In the genomic region with DNA sequence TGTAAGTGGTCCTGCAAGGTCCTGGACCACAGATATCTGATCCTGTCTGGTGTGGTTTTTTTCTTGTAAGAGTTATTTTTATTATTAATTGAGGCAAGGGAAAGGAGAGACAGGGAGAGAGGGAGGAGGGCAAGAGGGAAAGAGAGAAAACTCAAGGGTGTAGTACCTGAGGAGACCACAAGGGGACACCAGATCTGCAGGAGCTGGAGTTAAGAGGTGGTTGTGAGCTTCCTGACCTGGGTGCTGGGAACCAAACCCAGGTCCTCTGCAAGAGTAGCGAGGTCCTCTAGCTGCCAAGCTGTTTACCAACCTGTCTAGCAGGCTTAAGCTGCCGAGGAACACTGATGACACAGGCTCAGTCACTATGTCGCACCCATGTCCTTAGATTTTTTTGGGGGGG, we compare ENCODE assay signal across 17 mouse cellular contexts. TPM values are rescaled to one million over a fixed set of nuclear protein-coding genes. Genes with fewer than 3 reads are reported as not detected.
DNase-seq lines count a peak whose midpoint lies in the region; ATAC-seq and TF ChIP-seq lines count a peak whose summit lies in the region.
"Had no signal": no experiment of that assay in that cellular context is flagged by ENCODE, and none has a peak within 500 bp of the region (broad histone marks: within the 10 kb centered on the region; RNA-seq: fewer than 3 reads in every experiment).

No protein-coding gene starts in this region.

- no peak overlapping the region for H3K9ac ChIP-seq in heart, embryonic 12.5 days
- no peak overlapping the region for H3K9ac ChIP-seq in lung, postnatal 0 days (replicated peaks; ENCODE audit: low read depth)
- H3K9ac ChIP-seq: embryonic facial prominence, embryonic 13.5 days; forebrain, embryonic 15.5 days; midbrain, embryonic 15.5 days had no signal

- no peak overlapping the region for H3K27ac ChIP-seq in heart, embryonic 12.5 days (ENCODE audit: poor library complexity, severe bottlenecking)
- no peak overlapping the region for H3K27ac ChIP-seq in lung, postnatal 0 days (ENCODE audit: low read length)
- H3K27ac ChIP-seq: embryonic facial prominence, embryonic 13.5 days; forebrain, embryonic 15.5 days; limb, embryonic 10.5 days; midbrain, embryonic 15.5 days had no signal

- H3K4me3 ChIP-seq in heart, embryonic 12.5 days, result no peak overlapping the region
- H3K4me3 ChIP-seq in lung, postnatal 0 days (ENCODE audit: low read depth, low read length), result no peak overlapping the region
- H3K4me3 ChIP-seq in G1E (ENCODE audit: low read depth, low read length), result no peak overlapping the region
- H3K4me3 ChIP-seq: embryonic facial prominence, embryonic 13.5 days; forebrain, embryonic 15.5 days; limb, embryonic 10.5 days; midbrain, embryonic 15.5 days had no signal

- TF ChIP-seq CTCF in lung, postnatal 0 days (IDR thresholded peaks at IDR 0.05), result peak; percentile 65
- TF ChIP-seq CTCF in G1E (IDR thresholded peaks at IDR 0.05; ENCODE audit: low read depth, low read length), result peak; percentile 45

- ATAC-seq in heart, embryonic 12.5 days (ENCODE audit: insufficient number of reproducible peaks, low FRiP score), result no peak
- no peak for ATAC-seq in lung, postnatal 0 days
- ATAC-seq in G1E (ENCODE audit: extremely low read depth, insufficient number of reproducible peaks, low FRiP score, poor library complexity, severe bottlenecking), result no peak
- ATAC-seq: forebrain, embryonic 15.5 days; midbrain, embryonic 15.5 days had no signal

- no peaks in the 10 kb centered on the region; the same call in 1 of the 2 replicates for H3K27me3 ChIP-seq in heart, embryonic 12.5 days (replicated peaks)
- H3K27me3 ChIP-seq in lung, postnatal 0 days (replicated peaks; ENCODE audit: insufficient read depth, low read length), result no peaks in the 10 kb centered on the region
- no peaks in the 10 kb centered on the region; the same call in 1 of the 2 replicates for H3K27me3 ChIP-seq in G1E (ENCODE audit: insufficient read depth, low read length)
- H3K27me3 ChIP-seq in splenic B cell, adult 2 months (ENCODE audit: control insufficient read depth, insufficient read depth, low read length, poor library complexity, severe bottlenecking), result no peaks in the 10 kb centered on the region
- H3K27me3 ChIP-seq: embryonic facial prominence, embryonic 13.5 days; forebrain, embryonic 15.5 days; midbrain, embryonic 15.5 days had no signal

- no peak overlapping the region for H3K4me2 ChIP-seq in heart, embryonic 12.5 days
- H3K4me2 ChIP-seq in lung, postnatal 0 days (replicated peaks; ENCODE audit: low read depth, low read length), result no peak overlapping the region
- H3K4me2 ChIP-seq: embryonic facial prominence, embryonic 13.5 days; forebrain, embryonic 15.5 days; midbrain, embryonic 15.5 days had no signal

- no peaks in the 10 kb centered on the region for H3K36me3 ChIP-seq in heart, embryonic 12.5 days
- H3K36me3 ChIP-seq in lung, postnatal 0 days (ENCODE audit: insufficient read depth, low read length), result no peaks in the 10 kb centered on the region
- no peaks in the 10 kb centered on the region for H3K36me3 ChIP-seq in G1E (replicated peaks)
- H3K36me3 ChIP-seq in splenic B cell, adult 2 months (ENCODE audit: control insufficient read depth, insufficient read depth, low read length, poor library complexity, severe bottlenecking), result no peaks in the 10 kb centered on the region
- H3K36me3 ChIP-seq: embryonic facial prominence, embryonic 13.5 days; forebrain, embryonic 15.5 days; limb, embryonic 10.5 days; midbrain, embryonic 15.5 days had no signal

- H3K4me1 ChIP-seq in heart, embryonic 12.5 days (replicated peaks), result peaks cover 11% of the 10 kb centered on the region
- no peaks in the 10 kb centered on the region; the same call in 1 of the 2 replicates for H3K4me1 ChIP-seq in lung, postnatal 0 days (ENCODE audit: insufficient read depth, low read depth, low read length)
- peaks cover 14% of the 10 kb centered on the region for H3K4me1 ChIP-seq in G1E (ENCODE audit: insufficient read depth, low read depth, low read length)
- H3K4me1 ChIP-seq: forebrain, embryonic 15.5 days; midbrain, embryonic 15.5 days had no signal

- 87% methylated on average over 3 of the region's 3 CpGs for WGBS in heart, embryonic 12.5 days
- WGBS in lung, postnatal 0 days, result 95% methylated on average over 3 of the region's 3 CpGs

- peak; percentile 7 for DNase-seq in heart, postnatal 4 days
- DNase-seq in lung, postnatal 0 days (ENCODE audit: low spot score), result no peak
- DNase-seq in lung, adult 18-20 months, result no peak
- no peak for DNase-seq in G1E (ENCODE audit: low spot score)
- DNase-seq in splenic B cell, adult 2 months (ENCODE audit: low read depth, low spot score), result peak; percentile 40
- no peak for DNase-seq in ovary, postnatal 36 days (ENCODE audit: low spot score)
- DNase-seq in ovary, adult 18-20 months (ENCODE audit: low spot score), result no peak
- DNase-seq: cerebellum, postnatal 25 days; kidney, adult 8-10 months; lung, postnatal 14 days; right cerebral cortex, postnatal 4 days; thymus, adult 18-20 months had no signal

- no peak for TF ChIP-seq EP300 in lung, postnatal 0 days (IDR thresholded peaks at IDR 0.05)

- peaks cover 3% of the 10 kb centered on the region; the same call in 1 of the 2 replicates for H3K9me3 ChIP-seq in heart, embryonic 12.5 days (replicated peaks)
- H3K9me3 ChIP-seq in lung, postnatal 0 days (ENCODE audit: low read length), result no peaks in the 10 kb centered on the region
- H3K9me3 ChIP-seq in G1E (replicated peaks), result peaks cover 14% of the 10 kb centered on the region
- H3K9me3 ChIP-seq: forebrain, embryonic 15.5 days; midbrain, embryonic 15.5 days had no signal

RNA-seq across cellular contexts. Expression of a gene that starts 14.8 kb away (rescaled TPM):
- total RNA-seq in heart, postnatal 4 days (2021), result 100 to 1,000 TPM; 423 to 429 TPM
- 395 and 402 TPM in 2 replicates for polyA plus RNA-seq in heart, embryonic 12.5 days (2016; fragmentation: Nextera tagmentation; extraction: Ambion mirVana)
- 401 and 408 TPM in 2 replicates for polyA plus RNA-seq in lung, postnatal 0 days (2015; fragmentation: Nextera tagmentation; extraction: Ambion mirVana)
- total RNA-seq in G1E (2014; fragmentation: Nextera tagmentation) (310 and 312 TPM in 2 replicates), G1E (2017) (86.7 and 91.8 TPM in 2 replicates)
- polyA plus RNA-seq in G1E (2012), result 99.4 and 110 TPM in 2 replicates

RNA-seq across cellular contexts. Expression of a gene that starts 47.0 kb away (rescaled TPM):
- total RNA-seq in heart, postnatal 4 days (2021), result 100 to 1,000 TPM; 588 to 656 TPM
- 682 and 719 TPM in 2 replicates for polyA plus RNA-seq in heart, embryonic 12.5 days (2016; fragmentation: Nextera tagmentation; extraction: Ambion mirVana)
- polyA plus RNA-seq in lung, postnatal 0 days (2015; fragmentation: Nextera tagmentation; extraction: Ambion mirVana), result 474 and 487 TPM in 2 replicates
- total RNA-seq in G1E (2014; fragmentation: Nextera tagmentation) (342 and 377 TPM in 2 replicates), G1E (2017) (323 and 338 TPM in 2 replicates)
- polyA plus RNA-seq in G1E (2012), result 11.9 and 12.8 TPM in 2 replicates

Comparison
In these comparisons a context has a peak if more than half of its experiments do, and no peak if none do; other contexts are left out.
1. DNase-seq: peak in heart, postnatal 4 days (single experiment) and splenic B cell, adult 2 months (single experiment); none in lung, postnatal 0 days (single experiment), lung, adult 18-20 months (0 of 2), G1E (single experiment), ovary, postnatal 36 days (single experiment) and ovary, adult 18-20 months (single experiment).
2. RNA of a gene that starts 47.0 kb away (polyA plus RNA-seq): 682 to 719 TPM in heart, embryonic 12.5 days and 474 to 487 TPM in lung, postnatal 0 days; 11.9 to 12.8 TPM in G1E; every median in the first group is over 10 times any median in the second.